Mouse (Mus musculus): Measurements from ENCODE around the gene Tfap2a. TPM values are rescaled to one million over a fixed set of nuclear protein-coding genes. Genes with fewer than 3 reads are reported as not detected.

Gene Tfap2a
- total and polyA plus RNA-seq, 3 experiments: 0.87 to 12.3 (median 6.8) TPM

- no peak for ATAC-seq (ENCODE audit: extremely low read depth, insufficient number of reproducible peaks, low FRiP score, poor library complexity, severe bottlenecking)
- H3K27me3 ChIP-seq (ENCODE audit: insufficient read depth, low read length): peaks cover 78% of the 10 kb centered on the region
- no peaks in the 10 kb centered on the region for H3K36me3 ChIP-seq (replicated peaks)
- H3K9me3 ChIP-seq (replicated peaks): peaks cover 36% of the 10 kb centered on the region
- no peak for TF ChIP-seq GATA2 (IDR thresholded peaks at IDR 0.05; ENCODE audit: borderline replicate concordance, low read depth, low read length)
- TF ChIP-seq TAL1 (conservative IDR thresholded peaks at IDR 0.05; ENCODE audit: low read depth, low read length): no peak
- TF ChIP-seq GATA1 (IDR thresholded peaks at IDR 0.05; ENCODE audit: borderline replicate concordance, low read length): no peak
- TF ChIP-seq CTCF (IDR thresholded peaks at IDR 0.05; ENCODE audit: low read depth, low read length): no peak
- TF ChIP-seq POLR2AphosphoS5 (IDR thresholded peaks at IDR 0.05; ENCODE audit: insufficient replicate concordance, low read depth, low read length): no peak
- no peak for DNase-seq (ENCODE audit: low spot score)
- no peak overlapping the region for H3K4me3 ChIP-seq (ENCODE audit: low read depth, low read length)
- H3K4me1 ChIP-seq (ENCODE audit: insufficient read depth, low read depth, low read length): peaks cover 9% of the 10 kb centered on the region
Observed at GRCm38 (mm10) chr13:40735416-40736106, 2.6 kb downstream of the Tfap2a start.

DNA sequence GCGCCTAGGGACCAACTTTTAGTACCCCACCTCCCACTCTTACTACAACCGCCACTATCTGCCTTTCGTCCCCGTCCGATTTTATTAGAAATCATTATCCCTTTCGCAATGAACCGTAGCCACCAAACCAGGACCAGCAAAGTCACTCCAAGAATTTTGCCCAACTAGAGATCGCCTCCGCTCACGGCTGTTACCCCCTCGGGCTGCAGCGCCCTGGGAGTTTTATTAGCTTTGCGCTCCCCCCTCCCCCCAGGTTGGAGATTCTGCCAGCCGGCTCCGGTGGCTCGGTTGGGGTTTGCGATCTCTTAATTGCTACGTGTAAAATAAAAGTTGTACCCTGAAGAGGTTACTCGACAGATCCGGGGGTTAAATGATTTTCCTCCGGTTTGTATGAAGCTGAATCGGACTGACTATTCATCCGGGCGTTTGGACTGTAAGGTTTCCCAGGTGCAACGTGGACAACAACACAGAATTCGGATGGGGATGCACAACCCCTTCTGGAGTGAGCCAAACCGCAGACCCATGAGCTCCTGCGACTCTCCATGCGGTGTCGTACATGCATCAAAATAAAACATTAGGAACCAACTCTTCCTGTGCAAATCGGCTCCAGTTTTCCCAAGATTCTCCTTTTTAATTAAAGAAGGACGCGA is 3.7 kb downstream of the Tfap2a start:
- ATAC-seq (ENCODE audit: extremely low read depth, insufficient number of reproducible peaks, low FRiP score, poor library complexity, severe bottlenecking): no peak
- H3K36me3 ChIP-seq (replicated peaks): no peaks in the 10 kb centered on the region
- H3K4me1 ChIP-seq (ENCODE audit: insufficient read depth, low read depth, low read length): peaks cover 16% of the 10 kb centered on the region

GRCm38 (mm10) chr13:40733542-40734151 is 4.5 kb downstream of the Tfap2a start:
- ATAC-seq (ENCODE audit: extremely low read depth, insufficient number of reproducible peaks, low FRiP score, poor library complexity, severe bottlenecking) (no peak), DNase-seq (ENCODE audit: low spot score) (no peak)
- Histone ChIP-seq H3K4me1 (ENCODE audit: insufficient read depth, low read depth, low read length) (peaks cover 16% of the 10 kb centered on the region), H3K36me3 (replicated peaks) (no peaks in the 10 kb centered on the region), H3K9me3 (replicated peaks) (peaks cover 39% of the 10 kb centered on the region), H3K4me3 (ENCODE audit: low read depth, low read length) (peak overlapping the region; percentile 27; the same call in 1 of the 2 replicates), H3K27me3 (ENCODE audit: insufficient read depth, low read length) (peaks cover 85% of the 10 kb centered on the region)
- TF ChIP-seq POLR2AphosphoS5 (IDR thresholded peaks at IDR 0.05; ENCODE audit: insufficient replicate concordance, low read depth, low read length) (no peak), GATA1 (IDR thresholded peaks at IDR 0.05; ENCODE audit: borderline replicate concordance, low read length) (no peak), CTCF (IDR thresholded peaks at IDR 0.05; ENCODE audit: low read depth, low read length) (no peak), GATA2 (IDR thresholded peaks at IDR 0.05; ENCODE audit: borderline replicate concordance, low read depth, low read length) (no peak), TAL1 (conservative IDR thresholded peaks at IDR 0.05; ENCODE audit: low read depth, low read length) (no peak)

More for the DNA sequence above, 3.7 kb downstream of the Tfap2a start:
- DNase-seq (ENCODE audit: low spot score): no peak
- H3K9me3 ChIP-seq (replicated peaks): peaks cover 39% of the 10 kb centered on the region
- H3K27me3 ChIP-seq (ENCODE audit: insufficient read depth, low read length): peaks cover 85% of the 10 kb centered on the region
- no peak for TF ChIP-seq POLR2AphosphoS5 (IDR thresholded peaks at IDR 0.05; ENCODE audit: insufficient replicate concordance, low read depth, low read length)
- TF ChIP-seq TAL1 (conservative IDR thresholded peaks at IDR 0.05; ENCODE audit: low read depth, low read length): no peak
- no peak for TF ChIP-seq GATA2 (IDR thresholded peaks at IDR 0.05; ENCODE audit: borderline replicate concordance, low read depth, low read length)
- no peak for TF ChIP-seq GATA1 (IDR thresholded peaks at IDR 0.05; ENCODE audit: borderline replicate concordance, low read length)
- TF ChIP-seq CTCF (IDR thresholded peaks at IDR 0.05; ENCODE audit: low read depth, low read length): no peak
- no peak overlapping the region for H3K4me3 ChIP-seq (ENCODE audit: low read depth, low read length)

GRCm38 (mm10) chr13:40732816-40733541 is 5.2 kb downstream of the Tfap2a start:
- DNase-seq (ENCODE audit: low spot score) (no peak), ATAC-seq (ENCODE audit: extremely low read depth, insufficient number of reproducible peaks, low FRiP score, poor library complexity, severe bottlenecking) (no peak)
- H3K4me1 ChIP-seq (ENCODE audit: insufficient read depth, low read depth, low read length): peaks cover 16% of the 10 kb centered on the region
- H3K9me3 ChIP-seq (replicated peaks): peaks cover 45% of the 10 kb centered on the region
- TF ChIP-seq GATA2 (IDR thresholded peaks at IDR 0.05; ENCODE audit: borderline replicate concordance, low read depth, low read length): no peak
- no peak for TF ChIP-seq POLR2AphosphoS5 (IDR thresholded peaks at IDR 0.05; ENCODE audit: insufficient replicate concordance, low read depth, low read length)
- no peak for TF ChIP-seq TAL1 (conservative IDR thresholded peaks at IDR 0.05; ENCODE audit: low read depth, low read length)
- no peak for TF ChIP-seq GATA1 (IDR thresholded peaks at IDR 0.05; ENCODE audit: borderline replicate concordance, low read length)
- TF ChIP-seq CTCF (IDR thresholded peaks at IDR 0.05; ENCODE audit: low read depth, low read length): no peak
- H3K4me3 ChIP-seq (ENCODE audit: low read depth, low read length): peak overlapping the region; percentile 27; the same call in 1 of the 2 replicates
- peaks cover 85% of the 10 kb centered on the region for H3K27me3 ChIP-seq (ENCODE audit: insufficient read depth, low read length)
- H3K36me3 ChIP-seq (replicated peaks): no peaks in the 10 kb centered on the region

DNA sequence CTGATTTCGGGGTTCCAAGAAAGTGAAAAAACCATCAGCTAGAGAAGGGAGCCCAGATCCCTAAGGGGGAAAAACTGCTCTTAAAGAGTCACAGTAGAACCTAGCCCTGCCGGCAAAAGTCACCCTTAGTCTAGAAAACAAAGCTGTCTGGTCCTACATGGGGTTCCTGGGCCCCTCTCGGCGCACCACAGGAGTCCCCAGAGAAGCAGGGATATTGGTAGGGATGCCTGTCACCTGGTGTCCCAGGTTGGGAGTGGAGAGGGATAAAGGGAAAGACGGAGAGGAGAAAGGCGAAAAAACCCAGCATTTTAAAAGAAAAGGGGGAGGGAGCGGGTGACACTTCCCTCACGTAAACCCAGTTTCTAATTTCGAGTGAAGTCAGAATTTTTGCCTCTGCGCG is 6.1 kb downstream of the Tfap2a start:
- Histone ChIP-seq H3K36me3 (replicated peaks) (no peaks in the 10 kb centered on the region), H3K4me3 (ENCODE audit: low read depth, low read length) (no peak overlapping the region), H3K27me3 (ENCODE audit: insufficient read depth, low read length) (peaks cover 81% of the 10 kb centered on the region), H3K9me3 (replicated peaks) (peaks cover 45% of the 10 kb centered on the region), H3K4me1 (ENCODE audit: insufficient read depth, low read depth, low read length) (peaks cover 16% of the 10 kb centered on the region)
- TF ChIP-seq GATA2 (IDR thresholded peaks at IDR 0.05; ENCODE audit: borderline replicate concordance, low read depth, low read length): no peak
- no peak for TF ChIP-seq TAL1 (conservative IDR thresholded peaks at IDR 0.05; ENCODE audit: low read depth, low read length)
- no peak for TF ChIP-seq GATA1 (IDR thresholded peaks at IDR 0.05; ENCODE audit: borderline replicate concordance, low read length)
- TF ChIP-seq POLR2AphosphoS5 (IDR thresholded peaks at IDR 0.05; ENCODE audit: insufficient replicate concordance, low read depth, low read length): no peak
- TF ChIP-seq CTCF (IDR thresholded peaks at IDR 0.05; ENCODE audit: low read depth, low read length): no peak
- DNase-seq (ENCODE audit: low spot score) (no peak), ATAC-seq (ENCODE audit: extremely low read depth, insufficient number of reproducible peaks, low FRiP score, poor library complexity, severe bottlenecking) (no peak)
